Mouse (Mus musculus): ENCODE results near the gene Zbtb45. TPM values are rescaled to one million over a fixed set of nuclear protein-coding genes. Genes with fewer than 3 reads are reported as not detected.

The Zbtb45 gene
- total and polyA plus RNA-seq, 3 experiments: 16.8 to 36.3 TPM; not detected in 1

DNA sequence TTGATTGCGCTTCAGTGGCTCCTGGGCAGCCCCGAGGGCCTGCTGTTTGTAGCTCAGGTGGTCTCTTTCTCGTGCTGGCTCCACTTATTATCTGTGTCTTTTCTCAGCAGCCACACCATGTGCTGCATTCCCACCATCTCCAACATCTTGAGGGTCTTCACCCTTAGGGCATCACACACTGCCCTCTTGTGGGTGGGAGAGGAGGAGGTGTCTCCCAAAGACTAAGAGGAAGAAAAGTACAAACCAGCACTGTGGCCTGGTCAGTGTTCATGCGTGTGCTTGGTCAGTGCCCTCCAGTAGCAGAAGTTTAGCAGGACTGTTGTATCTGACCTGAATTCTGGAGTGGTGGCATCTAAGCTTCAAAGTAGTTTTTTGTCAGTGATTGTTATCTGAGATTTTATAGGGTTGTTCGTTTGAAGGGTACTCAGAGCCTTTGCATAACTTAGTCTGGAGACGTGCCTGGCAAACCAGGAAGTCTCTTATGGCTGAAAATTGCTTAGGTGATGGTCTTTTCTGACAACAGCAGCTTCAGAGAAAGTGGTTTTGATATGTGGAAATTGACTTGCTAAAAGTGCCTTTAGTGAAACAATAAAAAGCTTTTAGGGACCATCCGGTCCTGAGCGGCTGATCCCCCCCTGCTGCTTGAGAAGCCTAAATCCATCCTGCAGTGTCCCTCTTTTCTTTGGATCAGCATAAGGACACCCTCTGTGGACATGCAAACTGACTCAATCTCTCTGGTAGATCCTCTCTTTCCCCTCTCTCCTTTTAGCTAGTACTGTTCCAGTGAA, 47.3 kb upstream of the Zbtb45 start (continued):
- TF ChIP-seq CTCF (IDR thresholded peaks at IDR 0.05 in 2 of 3, conservative IDR thresholded peaks at IDR 0.05 in 1 of 3; ENCODE audit: control insufficient read depth in 1 of 3, insufficient read depth in 1 of 3, low read depth in 2 of 3, low read length in 3 of 3, poor library complexity in 1 of 3, severe bottlenecking in 1 of 3) (peak; percentile 25 to 43 (median 30)), UBTF (IDR thresholded peaks at IDR 0.05; ENCODE audit: borderline replicate concordance, insufficient read depth, low read depth, low read length) (no peak), MYB (IDR thresholded peaks at IDR 0.05; ENCODE audit: low read depth, low read length) (no peak), ZMIZ1 (IDR thresholded peaks at IDR 0.05; ENCODE audit: low read depth, low read length) (no peak), SMC3 (IDR thresholded peaks at IDR 0.05; ENCODE audit: low read depth, low read length) (peak; percentile 18; the same call in 1 of the 2 replicates)

GRCm38 (mm10) chr7:13054287-13055010, 44.6 kb upstream of the Zbtb45 start, which contains the start of gene Mzf1:
Mzf1 (minus strand) TSS chr7:13054764.
- Histone ChIP-seq H3K79me2 (ENCODE audit: control insufficient read depth, insufficient read depth, low read length, poor library complexity) (no peaks in the 10 kb centered on the region; the same call in 1 of the 2 replicates), H3K4me1 (ENCODE audit: control insufficient read depth in 1 of 2, insufficient read depth in 2 of 2, low read length in 2 of 2) (peaks cover 4 to 7% of the 10 kb centered on the region in 2 experiments; a peak in 3 of 4 replicates), H3K4me3 (ENCODE audit: control insufficient read depth in 1 of 2, insufficient read depth in 1 of 2, low read depth in 2 of 2, low read length in 2 of 2) (peak within 1 kb of the TSS; percentile 63 to 70), H3K27me3 (ENCODE audit: control insufficient read depth in 1 of 2, insufficient read depth in 2 of 2, low read length in 2 of 2) (no peaks in the 10 kb centered on the region), H3K9me3 (replicated peaks; ENCODE audit: insufficient read depth, low read length) (no peaks in the 10 kb centered on the region), H3K36me3 (ENCODE audit: control insufficient read depth in 1 of 2, insufficient read depth in 2 of 2, low read length in 2 of 2) (peaks cover 0 to 4% of the 10 kb centered on the region in 2 experiments; a peak in 1 of 4 replicates), H3K27ac (ENCODE audit: control insufficient read depth, low read depth, low read length) (peak within 1 kb of the TSS; percentile 58), H3K9ac (ENCODE audit: control insufficient read depth, low read depth, low read length, poor library complexity, severe bottlenecking) (peak within 1 kb of the TSS; percentile 80)
- peak; percentile 96 for DNase-seq (ENCODE audit: low read depth, low spot score)
- TF ChIP-seq TBP (IDR thresholded peaks at IDR 0.05; ENCODE audit: low read depth, low read length) (peak; percentile 55; the same call in 1 of the 2 replicates), CHD2 (IDR thresholded peaks at IDR 0.05; ENCODE audit: low read length) (peak; percentile 67), E2F4 (IDR thresholded peaks at IDR 0.05; ENCODE audit: borderline replicate concordance, low read depth, low read length) (no peak), HCFC1 (IDR thresholded peaks at IDR 0.05; ENCODE audit: low read depth, low read length) (peak; percentile 87), POLR2A (IDR thresholded peaks at IDR 0.05; ENCODE audit: control insufficient read depth in 1 of 2, insufficient read depth in 1 of 2, low read depth in 1 of 2, low read length in 2 of 2, poor library complexity in 1 of 2) (peak; percentile 47 to 83; a peak in 2 of 4 replicates), KAT2A (conservative IDR thresholded peaks at IDR 0.05; ENCODE audit: low read depth, low read length) (peak; percentile 66), NRF1 (IDR thresholded peaks at IDR 0.05; ENCODE audit: insufficient read depth, low read depth, low read length, poor library complexity, severe bottlenecking) (peak; percentile 79), SIN3A (IDR thresholded peaks at IDR 0.05; ENCODE audit: low read length) (peak; percentile 90), MXI1 (IDR thresholded peaks at IDR 0.05; ENCODE audit: low read depth, low read length) (peak; percentile 41; the same call in 1 of the 2 replicates), TCF12 (IDR thresholded peaks at IDR 0.05; ENCODE audit: low read depth, low read length) (0 out of 2 replicates have a peak, but pooled peaks have one; percentile 29), RAD21 (IDR thresholded peaks at IDR 0.05; ENCODE audit: low read depth, low read length) (no peak), MYC (IDR thresholded peaks at IDR 0.05; ENCODE audit: low read depth, low read length) (no peak), NELFE (IDR thresholded peaks at IDR 0.05; ENCODE audit: low read depth, low read length) (peak; percentile 87), EP300 (IDR thresholded peaks at IDR 0.05; ENCODE audit: low read depth in 1 of 2, low read length in 2 of 2) (0 out of 4 replicates have a peak, but pooled peaks of 1 of the 2 experiments have one; percentile 3), USF1 (IDR thresholded peaks at IDR 0.05; ENCODE audit: low read depth, low read length) (0 out of 2 replicates have a peak, but pooled peaks have one; percentile 36), MAX (IDR thresholded peaks at IDR 0.05; ENCODE audit: low read length) (peak; percentile 69), POLR2AphosphoS2 (IDR thresholded peaks at IDR 0.05; ENCODE audit: low read length) (peak; percentile 50; the same call in 1 of the 2 replicates), ETS1 (IDR thresholded peaks at IDR 0.05; ENCODE audit: low read depth, low read length) (no peak), ELF1 (IDR thresholded peaks at IDR 0.05; ENCODE audit: low read depth, low read length) (peak; percentile 72), MEF2A (IDR thresholded peaks at IDR 0.05; ENCODE audit: extremely low read depth, insufficient replicate concordance, low read depth, low read length, poor library complexity, severe bottlenecking) (no peak), ZNF384 (IDR thresholded peaks at IDR 0.05; ENCODE audit: low read depth, low read length) (peak; percentile 97)
